Mouse (Mus musculus) heart, adult 9 months (tissue): ENCODE measurements at regions not wholly inside any gene's neighbourhood (a gene's known extent, or its start where the extent isn't known, plus 50 kb on each side); places are given as distances from the start of the nearest gene placed in this dataset.
"Not testable (repeated sequence)": the region's sequence is repeated elsewhere in the genome, so short reads cannot be mapped to it uniquely, and the experiment has no call there.

Source experiments
- DNase-seq, 2 experiments: peaks; one replicate each; pipeline ENCODE4 v3.0.0; 2022; ENCODE audit warnings: low spot score in 2 of 2

- DNase-seq: no peak
These were observed 59.5 kb downstream of the Tex35 start for GRCm38 (mm10) chr1:157048996-157049395.

GRCm38 (mm10) chr1:157048201-157048923, 60.1 kb downstream of the Tex35 start:
- no peak for DNase-seq

- DNase-seq: peak in 1 of 2 experiments; percentile 20
These were observed 60.7 kb downstream of the Tex35 start for GRCm38 (mm10) chr1:157047751-157048200.

GRCm38 (mm10) chr1:157046760-157047182, 61.7 kb downstream of the Tex35 start:
- no peak for DNase-seq

GRCm38 (mm10) chr1:157039836-157040196, 68.7 kb downstream of the Tex35 start:
- DNase-seq: no peak

- peak; percentile 37 to 53 for DNase-seq
These were observed 69.3 kb downstream of the Tex35 start for GRCm38 (mm10) chr1:157039016-157039835.

GRCm38 (mm10) chr1:157038111-157039008, 70.1 kb downstream of the Tex35 start:
- no peak for DNase-seq

- DNase-seq: no peak
These were observed 71.1 kb downstream of the Tex35 start for GRCm38 (mm10) chr1:157037246-157037991.

GRCm38 (mm10) chr1:157036779-157037178, 71.7 kb downstream of the Tex35 start:
- DNase-seq: no peak

- DNase-seq: not testable (repeated sequence)
These were observed 73.3 kb downstream of the Tex35 start for GRCm38 (mm10) chr1:157035221-157035620.

GRCm38 (mm10) chr1:157028682-157029081, 79.8 kb downstream of the Tex35 start:
- DNase-seq: no peak

- no peak for DNase-seq
These were observed 80.8 kb downstream of the Tex35 start for GRCm38 (mm10) chr1:157027681-157028080.

GRCm38 (mm10) chr1:157023462-157023861, 84.0 kb upstream of the Ralgps2 start:
- no peak for DNase-seq

GRCm38 (mm10) chr1:157022456-157023435, 83.3 kb upstream of the Ralgps2 start:
- no peak for DNase-seq

- no peak for DNase-seq
These were observed 80.5 kb upstream of the Ralgps2 start for GRCm38 (mm10) chr1:157019892-157020291.

GRCm38 (mm10) chr1:157018726-157019125, 79.3 kb upstream of the Ralgps2 start:
- no peak for DNase-seq

GRCm38 (mm10) chr1:157017198-157017994, 78.0 kb upstream of the Ralgps2 start:
- DNase-seq: peak in 1 of 2 experiments; percentile 43

GRCm38 (mm10) chr1:157016625-157017024, 77.2 kb upstream of the Ralgps2 start:
- no peak for DNase-seq
